Mouse (Mus musculus): ENCODE results near the gene Rpl13. TPM values are rescaled to one million over a fixed set of nuclear protein-coding genes. Genes with fewer than 3 reads are reported as not detected.

The Rpl13 gene
- polyA plus RNA-seq, 1 experiment from 2014 or later, result 789 TPM

- Histone ChIP-seq H3K36me3 (no peaks in the 10 kb centered on the region), H3K27ac (peak overlapping the region; percentile 73), H3K4me2 (peak overlapping the region; percentile 33), H3K4me1 (replicated peaks) (peaks cover 36% of the 10 kb centered on the region), H3K27me3 (0 out of 2 replicates have a peak, but pooled peaks cover 5% of the 10 kb centered on the region), H3K4me3 (no peak overlapping the region), H3K9me3 (no peaks in the 10 kb centered on the region), H3K9ac (no peak overlapping the region; the same call in 1 of the 2 replicates)
- no peak for ATAC-seq (ENCODE audit: low FRiP score)
- WGBS, result 48% methylated on average over 9 of the region's 9 CpGs
These were observed 33.7 kb downstream of the Rpl13 start for GRCm38 (mm10) chr8:123135806-123136205.

GRCm38 (mm10) chr8:123136287-123136686 lies 34.1 kb downstream of the Rpl13 start:
- no peak overlapping the region for H3K4me3 ChIP-seq
- H3K4me2 ChIP-seq, result no peak overlapping the region
- H3K9me3 ChIP-seq, result no peaks in the 10 kb centered on the region
- H3K27ac ChIP-seq, result no peak overlapping the region
- 0 out of 2 replicates have a peak, but pooled peaks cover 5% of the 10 kb centered on the region for H3K27me3 ChIP-seq
- no peak overlapping the region for H3K9ac ChIP-seq
- WGBS, result 88% methylated on average over 9 of the region's 9 CpGs
- no peaks in the 10 kb centered on the region for H3K36me3 ChIP-seq
- ATAC-seq (ENCODE audit: low FRiP score), result no peak
- peaks cover 36% of the 10 kb centered on the region for H3K4me1 ChIP-seq (replicated peaks)

GRCm38 (mm10) chr8:123137645-123138077 lies 35.5 kb downstream of the Rpl13 start:
- H3K27ac ChIP-seq, result peak overlapping the region; percentile 40; the same call in 1 of the 2 replicates
- no peak overlapping the region for H3K4me3 ChIP-seq
- 17% methylated on average over 2 of the region's 2 CpGs for whole genome bisulfite sequencing

GRCm38 (mm10) chr8:123138741-123139140 lies 36.6 kb downstream of the Rpl13 start:
- Histone ChIP-seq H3K9ac (no peak overlapping the region), H3K27ac (no peak overlapping the region), H3K27me3 (0 out of 2 replicates have a peak, but pooled peaks cover 5% of the 10 kb centered on the region), H3K4me3 (no peak overlapping the region), H3K9me3 (no peaks in the 10 kb centered on the region), H3K4me1 (replicated peaks) (peaks cover 36% of the 10 kb centered on the region), H3K4me2 (no peak overlapping the region), H3K36me3 (no peaks in the 10 kb centered on the region)
- WGBS, result 71% methylated on average over 4 of the region's 4 CpGs
- no peak for ATAC-seq (ENCODE audit: low FRiP score)

More at GRCm38 (mm10) chr8:123137645-123138077, 35.5 kb downstream of the Rpl13 start:
- Histone ChIP-seq H3K4me1 (replicated peaks) (peaks cover 36% of the 10 kb centered on the region), H3K9ac (peak overlapping the region; percentile 51; the same call in 1 of the 2 replicates), H3K4me2 (no peak overlapping the region), H3K9me3 (no peaks in the 10 kb centered on the region), H3K36me3 (no peaks in the 10 kb centered on the region), H3K27me3 (0 out of 2 replicates have a peak, but pooled peaks cover 5% of the 10 kb centered on the region)
- peak; percentile 67; the same call in 1 of the 2 replicates for ATAC-seq (ENCODE audit: low FRiP score)

GRCm38 (mm10) chr8:123141741-123142462 lies 39.8 kb downstream of the Rpl13 start:
- 76% methylated on average over 14 of the region's 14 CpGs for WGBS
- H3K4me3 ChIP-seq, result no peak overlapping the region
- H3K4me2 ChIP-seq, result no peak overlapping the region
- no peak overlapping the region for H3K27ac ChIP-seq
- no peaks in the 10 kb centered on the region for H3K27me3 ChIP-seq
- no peak for ATAC-seq (ENCODE audit: low FRiP score)
- no peaks in the 10 kb centered on the region for H3K9me3 ChIP-seq
- peaks cover 16% of the 10 kb centered on the region for H3K4me1 ChIP-seq (replicated peaks)
- H3K9ac ChIP-seq, result no peak overlapping the region
- no peaks in the 10 kb centered on the region for H3K36me3 ChIP-seq

GRCm38 (mm10) chr8:123145279-123145678 lies 43.1 kb downstream of the Rpl13 start:
- Histone ChIP-seq H3K4me1 (replicated peaks) (no peaks in the 10 kb centered on the region), H3K27me3 (no peaks in the 10 kb centered on the region), H3K4me3 (no peak overlapping the region), H3K27ac (no peak overlapping the region), H3K4me2 (no peak overlapping the region), H3K9ac (no peak overlapping the region), H3K9me3 (no peaks in the 10 kb centered on the region), H3K36me3 (no peaks in the 10 kb centered on the region)
- WGBS, result 52% methylated on average over 6 of the region's 6 CpGs
- no peak for ATAC-seq (ENCODE audit: low FRiP score)

- WGBS, result 83% methylated on average over 7 of the region's 7 CpGs
- H3K27ac ChIP-seq, result no peak overlapping the region
- H3K36me3 ChIP-seq, result no peaks in the 10 kb centered on the region
- no peak overlapping the region for H3K4me2 ChIP-seq
- H3K4me1 ChIP-seq (replicated peaks), result no peaks in the 10 kb centered on the region
- H3K27me3 ChIP-seq, result no peaks in the 10 kb centered on the region
- no peak overlapping the region for H3K9ac ChIP-seq
- H3K4me3 ChIP-seq, result no peak overlapping the region
- no peak for ATAC-seq (ENCODE audit: low FRiP score)
- H3K9me3 ChIP-seq, result no peaks in the 10 kb centered on the region
These were observed 44.2 kb downstream of the Rpl13 start for GRCm38 (mm10) chr8:123146390-123146789.

GRCm38 (mm10) chr8:123150737-123151171 lies 48.6 kb downstream of the Rpl13 start:
- Histone ChIP-seq H3K9me3 (no peaks in the 10 kb centered on the region), H3K4me1 (replicated peaks) (no peaks in the 10 kb centered on the region), H3K27me3 (no peaks in the 10 kb centered on the region), H3K27ac (no peak overlapping the region), H3K4me3 (no peak overlapping the region), H3K4me2 (no peak overlapping the region), H3K9ac (no peak overlapping the region), H3K36me3 (no peaks in the 10 kb centered on the region)
- ATAC-seq (ENCODE audit: low FRiP score), result no peak
- 72% methylated on average over 9 of the region's 9 CpGs for WGBS

Small RNA genes within 50 kb of the gene (microRNA-seq; reads per million reads assigned to microRNA genes)
- gene Mir7079 (not detected), gene Mir7080 (not detected)

Other genes with a start within 250 kb of the Rpl13 start
- gene Ankrd11, start 60.1 kb upstream of the Rpl13 start, polyA plus RNA-seq (2015; fragmentation: Nextera tagmentation; extraction: Ambion mirVana), result 29.9 and 30.7 TPM in 2 replicates
- gene Spg7, start 39.4 kb upstream of the Rpl13 start, polyA plus RNA-seq (2015; fragmentation: Nextera tagmentation; extraction: Ambion mirVana), result 45.9 and 48.7 TPM in 2 replicates
- 0.53 and 0.87 TPM in 2 replicates for gene Cpne7, start 15.0 kb downstream of the Rpl13 start, polyA plus RNA-seq (2015; fragmentation: Nextera tagmentation; extraction: Ambion mirVana)
- 1.5 and 2.2 TPM in 2 replicates for gene Sult5a1, start 56.0 kb downstream of the Rpl13 start, polyA plus RNA-seq (2015; fragmentation: Nextera tagmentation; extraction: Ambion mirVana)
- gene Dpep1, start 83.9 kb downstream of the Rpl13 start, polyA plus RNA-seq (2015; fragmentation: Nextera tagmentation; extraction: Ambion mirVana), result 0.35 TPM in 1 of 2 replicates, not detected in the other
- 202 and 209 TPM in 2 replicates for gene Chmp1a, start 110.4 kb downstream of the Rpl13 start, polyA plus RNA-seq (2015; fragmentation: Nextera tagmentation; extraction: Ambion mirVana)
- gene Spata33, start 110.5 kb downstream of the Rpl13 start, polyA plus RNA-seq (2015; fragmentation: Nextera tagmentation; extraction: Ambion mirVana), result 7.8 and 8.4 TPM in 2 replicates
- 44.0 and 46.9 TPM in 2 replicates for gene Cdk10, start 122.5 kb downstream of the Rpl13 start, polyA plus RNA-seq (2015; fragmentation: Nextera tagmentation; extraction: Ambion mirVana)
- gene Spata2l, start 133.9 kb downstream of the Rpl13 start, polyA plus RNA-seq (2015; fragmentation: Nextera tagmentation; extraction: Ambion mirVana), result 4.1 and 4.4 TPM in 2 replicates
- 24.3 and 26.0 TPM in 2 replicates for gene Zfp276, start 151.8 kb downstream of the Rpl13 start, polyA plus RNA-seq (2015; fragmentation: Nextera tagmentation; extraction: Ambion mirVana)
- gene Vps9d1, start 152.0 kb downstream of the Rpl13 start, polyA plus RNA-seq (2015; fragmentation: Nextera tagmentation; extraction: Ambion mirVana), result 51.1 and 52.9 TPM in 2 replicates
- 7.8 and 11.1 TPM in 2 replicates for gene Fanca, start 216.2 kb downstream of the Rpl13 start, polyA plus RNA-seq (2015; fragmentation: Nextera tagmentation; extraction: Ambion mirVana)
- 39.1 and 39.6 TPM in 2 replicates for gene Spire2, start 230.4 kb downstream of the Rpl13 start, polyA plus RNA-seq (2015; fragmentation: Nextera tagmentation; extraction: Ambion mirVana)